Mouse (Mus musculus) urinary bladder, postnatal 14 days (tissue): ENCODE data around the gene Gm17545.

Source experiments
- DNase-seq: peaks from one replicate; pipeline ENCODE4 v3.0.0; 2021; ENCODE audit warnings: low spot score

The Gm17545 gene

DNA sequence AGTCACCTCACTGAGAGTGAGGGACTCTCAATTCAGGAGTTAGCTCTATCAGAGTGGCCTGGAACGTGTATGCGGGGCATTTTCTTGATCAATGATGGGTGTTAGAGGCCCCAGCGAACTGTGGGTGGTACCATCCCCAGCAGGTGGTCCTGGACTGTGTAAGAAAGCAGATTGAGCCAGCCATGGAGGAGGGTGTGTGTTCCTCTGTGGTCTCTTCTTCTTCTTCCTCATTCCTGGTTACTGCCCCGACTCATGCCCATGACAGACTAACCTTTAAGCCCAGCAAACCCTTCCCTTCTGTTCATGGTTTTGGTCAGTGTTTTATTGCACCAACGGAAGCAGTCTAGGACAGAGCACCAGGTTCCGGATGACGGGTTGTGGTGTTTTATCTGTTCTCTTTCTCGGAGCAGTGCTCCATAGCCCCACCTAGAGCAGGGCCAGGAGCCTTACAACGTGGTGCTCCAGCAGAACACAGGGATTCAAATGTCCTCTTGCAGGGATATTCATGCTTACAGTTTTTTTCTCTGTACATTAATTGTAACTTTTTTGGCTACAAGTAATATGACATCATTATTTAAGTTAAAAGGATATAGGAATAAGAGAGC is 40.2 kb downstream of the Gm17545 start:
- DNase-seq = no peak

- no peak for DNase-seq
Observed at GRCm38 (mm10) chr9:22495133-22495532, 41.0 kb downstream of the Gm17545 start.

- no peak for DNase-seq
Observed at GRCm38 (mm10) chr9:22497021-22497767, 43.1 kb downstream of the Gm17545 start.

DNA sequence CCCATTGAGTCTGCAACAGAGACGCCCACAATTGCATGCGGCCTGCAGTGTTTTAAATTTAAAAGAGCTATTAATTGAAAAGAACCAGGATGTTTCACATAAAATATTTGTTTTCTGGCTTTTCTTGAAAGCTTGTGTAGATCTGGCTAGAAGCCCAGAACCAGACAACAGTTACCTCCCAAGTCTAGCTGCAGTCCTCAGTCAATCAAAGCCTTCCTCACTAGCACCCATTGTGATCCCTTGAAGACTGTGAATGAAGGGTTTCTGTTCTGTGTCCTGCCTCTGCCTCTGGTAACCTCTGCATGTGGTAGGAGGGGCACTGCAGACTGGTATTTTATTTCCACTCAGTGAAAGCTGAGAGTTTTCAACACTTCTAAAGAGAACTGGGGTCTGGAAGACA is 48.9 kb downstream of the Gm17545 start:
- no peak for DNase-seq

- no peak for DNase-seq
Observed at GRCm38 (mm10) chr9:22503581-22503980, 49.5 kb downstream of the Gm17545 start.

GRCm38 (mm10) chr9:22505574-22505973 is 51.5 kb downstream of the Gm17545 start:
- no peak for DNase-seq
